Mouse (Mus musculus) C2C12 (cell line): ENCODE data around the gene Hspa1l.

Experiments
- CTCF ChIP-seq: IDR thresholded peaks from one replicate; pipeline ENCODE4 v1.5.1; 2011; ENCODE audit not compliant: control insufficient read depth, insufficient read depth, insufficient read length
- MAX ChIP-seq: IDR thresholded peaks from one replicate; pipeline ENCODE4 v1.6.1; 2011; ENCODE audit warnings: mild to moderate bottlenecking, control low read depth
- USF1 ChIP-seq: IDR thresholded peaks from one replicate; pipeline ENCODE4 v1.6.1; 2011; ENCODE audit warnings: low read depth, mild to moderate bottlenecking, control low read depth, moderate library complexity

DNA sequence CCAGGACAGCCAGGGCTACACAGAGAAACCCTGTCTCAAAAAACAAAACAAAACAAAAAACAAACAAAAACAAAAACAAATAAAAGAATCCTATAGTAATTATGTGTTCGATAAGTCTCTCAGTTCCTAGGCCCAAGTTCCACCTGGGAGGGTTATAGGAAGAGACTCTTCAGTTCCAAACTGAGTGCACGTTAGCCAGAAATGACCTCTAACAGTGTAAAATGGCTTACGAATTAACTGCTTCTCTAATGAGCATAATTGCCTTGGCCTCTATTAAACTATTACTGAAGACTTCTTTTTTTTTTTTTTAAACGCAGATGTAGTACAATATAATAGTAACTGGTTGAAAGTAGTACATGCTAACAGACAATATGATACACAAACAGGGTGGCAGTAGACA lies 18.6 kb upstream of the Hspa1l start:
- TF ChIP-seq CTCF: no peak
- TF ChIP-seq MAX: no peak
- no peak for TF ChIP-seq USF1
